Mouse (Mus musculus): ENCODE data around the gene Timp4.

GRCm38 (mm10) chr6:115213129-115213528 is 38.9 kb downstream of the Timp4 start:
- TF ChIP-seq POLR2A (IDR thresholded peaks at IDR 0.05; ENCODE audit: insufficient read depth, low read length) (no peak), EP300 (IDR thresholded peaks at IDR 0.05; ENCODE audit: insufficient read depth, low read depth, low read length) (no peak)

Data from ES-Bruce4 (cell line).